Mouse (Mus musculus): ENCODE measurements around the gene Hoxb9.

Hoxb9 gene

GRCm38 (mm10) chr11:96313806-96314428 is 42.7 kb downstream of the Hoxb9 start:
- in situ Hi-C loops (cut with MseI, MboI) = loop anchor here (5.0 kb wide), 1 partner anchor 223 kb away; no protein-coding TSS in a partner anchor

- in situ Hi-C loops (cut with MseI, MboI) = loop anchor here (5.0 kb wide), 1 partner anchor 222 kb away; no protein-coding TSS in a partner anchor
These were observed 43.5 kb downstream of the Hoxb9 start for GRCm38 (mm10) chr11:96314671-96315343.

GRCm38 (mm10) chr11:96315344-96315681 is 44.1 kb downstream of the Hoxb9 start:
- in situ Hi-C loops (cut with MseI, MboI) = no loop called here

GRCm38 (mm10) chr11:96316696-96317607 is 45.7 kb downstream of the Hoxb9 start:
- in situ Hi-C loops (cut with MseI, MboI) = no loop called here

- in situ Hi-C loops (cut with MseI, MboI) = no loop called here
These were observed 46.5 kb downstream of the Hoxb9 start, which contains the start of gene Hoxb4 for GRCm38 (mm10) chr11:96317608-96318367. Hoxb4 (plus strand) TSS chr11:96318267.

- in situ Hi-C loops (cut with MseI, MboI) = no loop called here
These were observed 47.3 kb downstream of the Hoxb9 start for GRCm38 (mm10) chr11:96318368-96319070.

GRCm38 (mm10) chr11:96319071-96319902 is 48.0 kb downstream of the Hoxb9 start:
- in situ Hi-C loops (cut with MseI, MboI) = no loop called here

GRCm38 (mm10) chr11:96319910-96320309 is 48.7 kb downstream of the Hoxb9 start:
- in situ Hi-C loops (cut with MseI, MboI) = no loop called here

- in situ Hi-C loops (cut with MseI, MboI) = no loop called here
These were observed 49.4 kb downstream of the Hoxb9 start for GRCm38 (mm10) chr11:96320688-96321087.

GRCm38 (mm10) chr11:96321846-96322245 is 50.6 kb downstream of the Hoxb9 start:
- in situ Hi-C loops (cut with MseI, MboI) = no loop called here

- in situ Hi-C loops (cut with MseI, MboI) = no loop called here
These were observed 51.5 kb downstream of the Hoxb9 start for GRCm38 (mm10) chr11:96322738-96323137.

- in situ Hi-C loops (cut with MseI, MboI) = no loop called here
These were observed 51.9 kb downstream of the Hoxb9 start, which contains the start of gene Hoxb3 for GRCm38 (mm10) chr11:96323154-96323553. Hoxb3 (plus strand) TSS chr11:96323326.

GRCm38 (mm10) chr11:96324125-96324524 is 52.9 kb downstream of the Hoxb9 start:
- in situ Hi-C loops (cut with MseI, MboI) = no loop called here

- in situ Hi-C loops (cut with MseI, MboI) = no loop called here
These were observed 53.7 kb downstream of the Hoxb9 start for GRCm38 (mm10) chr11:96324965-96325364.

- in situ Hi-C loops (cut with MseI, MboI) = no loop called here
These were observed 54.5 kb downstream of the Hoxb9 start for GRCm38 (mm10) chr11:96325747-96326212.

Measured in mouse trophoblast stem cell (cell line).